Mouse (Mus musculus): ENCODE measurements around the gene Ier3.

DNA sequence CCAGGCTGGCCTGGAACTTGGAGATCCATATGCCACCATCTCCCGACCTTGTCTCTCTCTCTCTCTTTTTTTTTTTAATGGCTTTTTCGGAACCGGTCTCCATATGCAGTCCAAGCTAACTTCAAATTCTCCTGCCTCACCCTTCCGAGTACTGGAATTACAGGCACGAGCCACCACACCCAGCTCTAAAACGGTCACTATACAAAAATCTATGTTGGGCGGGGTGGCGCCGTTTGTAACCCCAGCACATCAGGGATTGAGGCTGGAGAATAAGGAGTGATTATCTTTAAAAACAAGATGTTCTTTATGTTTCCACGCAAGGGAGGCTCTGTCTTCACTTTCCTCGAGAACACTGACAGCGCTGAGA lies 39.3 kb downstream of the Ier3 start:
- TF ChIP-seq POLR2A (IDR thresholded peaks at IDR 0.05; ENCODE audit: low read depth, low read length) = no peak
- TF ChIP-seq CTCF (IDR thresholded peaks at IDR 0.05; ENCODE audit: extremely low read depth, insufficient read length, insufficient replicate concordance, low read depth, low read length) = no peak
